Mouse (Mus musculus) midbrain, postnatal 0 days (tissue): Measurements from ENCODE around the gene Zfp846. TPM values are rescaled to one million over a fixed set of nuclear protein-coding genes. Genes with fewer than 3 reads are reported as not detected.
A peak's percentile ranks its signal among the peaks of the same experiment; 100 is the strongest.

ENCODE experiments used
- ATAC-seq: fragments of 200-750 bp; cut with Nextera tagmentation; 2 replicates; pipeline ENCODE4 v1.8.0; 2017; ENCODE audit warnings: moderate number of reproducible peaks, mild to moderate bottlenecking, moderate TSS enrichment, moderate library complexity; ENCODE audit not compliant: low FRiP score
- DNase-seq: peaks from one replicate; pipeline ENCODE4 v3.0.0-alpha.2; 2015; ENCODE audit warnings: low spot score
- H3K27ac ChIP-seq: fragments of 300-500 bp; sonication (generic); 2 replicates; pipeline ENCODE4 v1.5.1; 2014; ENCODE audit warnings: low read depth, mild to moderate bottlenecking, low read length, mixed read lengths
- H3K27me3 ChIP-seq: fragments of 300-500 bp; sonication (generic); 2 replicates; pipeline ENCODE4 v1.6.1; 2014; ENCODE audit warnings: low read length, control low read depth, mixed read lengths; ENCODE audit not compliant: insufficient read depth
- H3K36me3 ChIP-seq: fragments of 300-500 bp; sonication (generic); 2 replicates; pipeline ENCODE4 v1.6.1; 2014; ENCODE audit warnings: low read length, control low read depth, mixed read lengths; ENCODE audit not compliant: insufficient read depth
- H3K4me1 ChIP-seq: fragments of 300-500 bp; sonication (generic); 2 replicates; pipeline ENCODE4 v1.6.1; 2014; ENCODE audit warnings: mild to moderate bottlenecking, control low read depth, antibody characterized with exemption, low read length, mixed read lengths; ENCODE audit not compliant: insufficient read depth
- H3K4me2 ChIP-seq: fragments of 300-500 bp; sonication (generic); 2 replicates; pipeline ENCODE4 v1.6.1; 2014; ENCODE audit warnings: low read depth, mild to moderate bottlenecking, low read length, mixed read lengths; ENCODE audit not compliant: poor library complexity, severe bottlenecking
- H3K4me3 ChIP-seq: fragments of 300-500 bp; sonication (generic); 2 replicates; pipeline ENCODE4 v1.5.1; 2014; ENCODE audit warnings: low read depth, mild to moderate bottlenecking, low read length, moderate library complexity
- H3K9ac ChIP-seq: fragments of 300-500 bp; sonication (generic); replicated peaks from 2 replicates; pipeline ENCODE4 v1.6.1; 2014; ENCODE audit warnings: mild to moderate bottlenecking, low read length, moderate library complexity, mixed read lengths; ENCODE audit not compliant: poor library complexity, severe bottlenecking
- H3K9me3 ChIP-seq: fragments of 300-500 bp; sonication (generic); 2 replicates; pipeline ENCODE4 v1.6.1; 2016; ENCODE audit warnings: low read length, control low read depth
- CTCF ChIP-seq: IDR thresholded peaks from 2 replicates; pipeline ENCODE4 v1.5.1; 2016; ENCODE audit warnings: antibody characterized with exemption, mild to moderate bottlenecking
- WGBS: fragments of 180-500 bp; shearing (Covaris S2); extraction: QIAGEN DNeasy Blood & Tissue Kit; methylation state at CpG from one replicate; pipeline ENCODE4 v1.1.7; 2014; 5-methylcytosine and 5-hydroxymethylcytosine counted together
- polyA plus RNA-seq: library from polyadenylated mRNA; unstranded; fragments of >200 nt; fragmentation: Nextera tagmentation; extraction: Ambion mirVana; gene quantifications from 2 replicates; pipeline ENCODE4 v1.2.1, GENCODE M21; 2015
- total RNA-seq: library from RNA; depleted of rRNA; stranded (reverse); fragments of >200 nt; gene quantifications from 2 replicates; pipeline ENCODE4 v1.2.3, GENCODE M21; 2014; rRNA removed

Gene Zfp846
- total and polyA plus RNA-seq, 2 experiments from 2014 or later, result 21.3 to 47.5 TPM

DNA sequence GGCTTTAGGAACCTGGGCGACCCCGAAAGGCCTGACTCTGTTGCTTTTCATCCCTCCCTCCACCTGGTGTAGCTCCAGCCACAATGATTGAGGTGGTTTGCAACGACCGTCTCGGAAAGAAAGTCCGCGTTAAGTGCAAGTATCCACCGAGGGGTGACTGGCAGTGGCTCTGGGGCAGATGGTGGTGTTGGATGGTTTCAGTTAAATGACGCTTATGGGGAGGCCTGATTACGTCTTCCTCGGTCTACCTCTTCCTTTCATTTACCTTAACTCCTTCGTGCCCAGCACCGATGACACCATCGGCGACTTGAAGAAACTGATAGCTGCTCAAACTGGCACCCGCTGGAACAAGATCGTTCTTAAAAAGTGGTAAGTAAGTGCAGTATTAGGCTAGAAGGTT, 64.0 kb downstream of the Zfp846 start:
- Histone ChIP-seq H3K4me3 (peak overlapping the region; percentile 64), H3K27me3 (no peaks in the 10 kb centered on the region), H3K4me2 (peak overlapping the region; percentile 97), H3K9ac (peak overlapping the region; percentile 74), H3K4me1 (peaks cover 9% of the 10 kb centered on the region; the same call in 1 of the 2 replicates), H3K27ac (peak overlapping the region; percentile 83), H3K9me3 (no peaks in the 10 kb centered on the region), H3K36me3 (peaks cover 19% of the 10 kb centered on the region)
- TF ChIP-seq CTCF, result no peak
- DNase-seq, result no peak
- ATAC-seq, result no peak
- 6% methylated on average over 17 of the region's 17 CpGs for WGBS

DNA sequence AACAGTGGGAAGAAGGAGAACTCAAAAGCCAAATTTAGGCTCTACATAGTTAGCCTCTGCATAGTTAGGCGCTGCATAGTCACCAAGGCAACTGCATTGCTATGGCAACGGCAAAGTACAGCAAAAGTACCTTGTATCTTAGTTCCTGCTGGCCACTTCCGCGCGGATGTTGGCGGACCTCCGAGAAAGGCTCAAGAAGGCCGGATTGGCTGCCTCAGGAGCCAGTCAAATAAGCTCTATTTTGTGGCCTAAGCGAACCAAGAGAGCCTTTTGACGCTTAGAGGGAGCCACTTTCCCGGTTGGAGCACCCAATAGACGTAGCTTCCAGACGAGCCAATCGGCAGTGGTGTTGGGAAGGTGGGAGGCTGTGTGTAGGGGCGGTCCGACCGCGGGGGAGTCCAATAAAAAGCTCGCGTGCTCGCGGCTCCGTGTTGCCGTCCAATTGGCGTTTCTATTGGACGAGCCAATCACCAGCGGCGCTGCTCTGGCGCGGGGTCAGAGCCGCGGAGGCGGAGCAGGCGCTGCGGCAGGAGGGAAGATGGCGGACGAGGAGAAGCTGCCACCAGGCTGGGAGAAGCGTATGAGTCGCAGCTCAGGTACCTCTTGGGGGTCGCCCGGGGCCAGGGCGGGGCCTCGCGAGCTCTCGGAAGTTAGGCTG, 70.6 kb downstream of the Zfp846 start, which contains the start of gene Pin1:
TSS of gene Pin1 (plus strand) at position 494 of the 658 bp plus-strand sequence.
- peak; percentile 99 for ATAC-seq
- WGBS, result under 1% methylated on average over 45 of the region's 45 CpGs

DNA sequence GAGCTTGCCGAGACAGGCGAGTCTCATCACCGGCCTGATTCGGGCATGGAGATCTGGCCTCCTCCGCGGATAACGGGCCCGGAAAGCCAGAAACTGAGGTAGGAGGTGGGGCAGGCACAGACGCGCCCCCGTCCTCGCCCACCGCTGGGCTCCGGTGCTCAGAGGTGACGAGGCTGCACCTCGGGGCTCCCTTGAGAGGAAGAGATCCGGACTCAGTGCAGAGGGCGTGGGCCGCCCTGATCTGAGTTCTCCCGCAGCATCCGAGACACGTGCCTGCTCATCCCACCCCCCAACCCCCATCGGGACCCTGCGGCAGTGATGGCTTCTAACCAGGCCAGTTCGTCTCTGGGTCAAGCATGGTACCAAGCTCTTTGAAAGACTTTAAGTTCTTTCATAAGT, 71.2 kb downstream of the Zfp846 start:
- DNase-seq, result no peak
- H3K9me3 ChIP-seq, result no peaks in the 10 kb centered on the region
- no peak for TF ChIP-seq CTCF
- 0% methylated on average over 23 of the region's 25 CpGs for WGBS
- peak; percentile 12; the same call in 1 of the 2 replicates for ATAC-seq
- H3K27me3 ChIP-seq, result no peaks in the 10 kb centered on the region
- H3K4me2 ChIP-seq, result peak overlapping the region; percentile 71
- peaks cover 30% of the 10 kb centered on the region for H3K36me3 ChIP-seq
- H3K9ac ChIP-seq, result peak overlapping the region; percentile 86
- 0 out of 2 replicates have a peak overlapping the region, but pooled peaks have one; percentile 69 for H3K27ac ChIP-seq
- H3K4me1 ChIP-seq, result peaks cover 3% of the 10 kb centered on the region; the same call in 1 of the 2 replicates
- peak overlapping the region; percentile 91 for H3K4me3 ChIP-seq

More for the DNA sequence above, 70.6 kb downstream of the Zfp846 start, which contains the start of gene Pin1:
- Histone ChIP-seq H3K9me3 (no peaks in the 10 kb centered on the region), H3K27ac (peak within 1 kb of the TSS; percentile 69; the same call in 1 of the 2 replicates), H3K36me3 (peaks cover 29% of the 10 kb centered on the region), H3K4me2 (peak within 1 kb of the TSS; percentile 71), H3K27me3 (no peaks in the 10 kb centered on the region), H3K4me3 (peak within 1 kb of the TSS; percentile 91), H3K9ac (peak within 1 kb of the TSS; percentile 86), H3K4me1 (peaks cover 3% of the 10 kb centered on the region; the same call in 1 of the 2 replicates)
- peak; percentile 25; the same call in 1 of the 2 replicates for TF ChIP-seq CTCF
- DNase-seq, result peak; percentile 100

- no peak for DNase-seq
- Histone ChIP-seq H3K9me3 (no peaks in the 10 kb centered on the region), H3K4me3 (no peak overlapping the region), H3K27ac (no peak overlapping the region), H3K9ac (no peak overlapping the region), H3K27me3 (no peaks in the 10 kb centered on the region), H3K4me1 (peaks cover 3% of the 10 kb centered on the region; the same call in 1 of the 2 replicates), H3K36me3 (peaks cover 40% of the 10 kb centered on the region), H3K4me2 (no peak overlapping the region)
- no peak for ATAC-seq
- TF ChIP-seq CTCF, result peak; percentile 20; the same call in 1 of the 2 replicates
- 93% methylated on average over 3 of the region's 3 CpGs for WGBS
Observed at GRCm38 (mm10) chr9:20653859-20654258, 72.8 kb downstream of the Zfp846 start.

Other genes starting within 250 kb of the Zfp846 start
- gene Olfr18, start 245.2 kb upstream of the Zfp846 start, total RNA-seq, result not detected in 2 replicates
- gene Olfr18, start 245.2 kb upstream of the Zfp846 start, polyA plus RNA-seq, result 0.11 TPM in 1 of 2 replicates, not detected in the other
- 23.6 and 45.2 TPM in 2 replicates for gene Zfp560, start 196.1 kb upstream of the Zfp846 start, total RNA-seq
- gene Zfp560, start 196.1 kb upstream of the Zfp846 start, polyA plus RNA-seq, result 73.4 and 73.6 TPM in 2 replicates
- 20.5 and 31.2 TPM in 2 replicates for gene Zfp26, start 121.1 kb upstream of the Zfp846 start, total RNA-seq
- 7.6 and 9.3 TPM in 2 replicates for gene Zfp26, start 121.1 kb upstream of the Zfp846 start, polyA plus RNA-seq
- 33.5 and 62.2 TPM in 2 replicates for gene Zfp426, start 88.5 kb upstream of the Zfp846 start, total RNA-seq
- gene Zfp426, start 88.5 kb upstream of the Zfp846 start, polyA plus RNA-seq, result 20.8 and 23.4 TPM in 2 replicates
- gene Zfp266, start 59.9 kb upstream of the Zfp846 start, total RNA-seq, result 96.3 and 124 TPM in 2 replicates
- 48.5 and 54.8 TPM in 2 replicates for gene Zfp266, start 59.9 kb upstream of the Zfp846 start, polyA plus RNA-seq
- gene Ubl5, start 61.6 kb downstream of the Zfp846 start, total RNA-seq, result 213 and 253 TPM in 2 replicates
- 498 and 531 TPM in 2 replicates for gene Ubl5, start 61.6 kb downstream of the Zfp846 start, polyA plus RNA-seq
- gene Fbxl12, start 63.5 kb downstream of the Zfp846 start, total RNA-seq, result 17.6 and 25.3 TPM in 2 replicates
- 12.9 and 13.6 TPM in 2 replicates for gene Fbxl12, start 63.5 kb downstream of the Zfp846 start, polyA plus RNA-seq
- 31.9 and 32.0 TPM in 2 replicates for gene Pin1, start 70.8 kb downstream of the Zfp846 start, total RNA-seq
- 60.3 and 67.1 TPM in 2 replicates for gene Pin1, start 70.8 kb downstream of the Zfp846 start, polyA plus RNA-seq
- 301 and 342 TPM in 2 replicates for gene Olfm2, start 165.1 kb downstream of the Zfp846 start, total RNA-seq
- gene Olfm2, start 165.1 kb downstream of the Zfp846 start, polyA plus RNA-seq, result 245 and 273 TPM in 2 replicates
- 3.0 and 3.4 TPM in 2 replicates for gene Col5a3, start 233.8 kb downstream of the Zfp846 start, total RNA-seq
- 0.74 and 0.83 TPM in 2 replicates for gene Col5a3, start 233.8 kb downstream of the Zfp846 start, polyA plus RNA-seq
- not detected in 2 replicates for gene Rdh8, start 237.2 kb downstream of the Zfp846 start, total RNA-seq
- not detected in 2 replicates for gene Rdh8, start 237.2 kb downstream of the Zfp846 start, polyA plus RNA-seq